Mouse (Mus musculus) embryo, embryonic 11 days (tissue): ENCODE results near the gene Xpr1.

Experiments used
- DNase-seq: peaks from one replicate; pipeline ENCODE4 v3.0.0-alpha.2; 2015

The Xpr1 gene

GRCm38 (mm10) chr1:155400056-155400455, 17.2 kb downstream of the Xpr1 start:
- no peak for DNase-seq

GRCm38 (mm10) chr1:155394829-155395228, 22.4 kb downstream of the Xpr1 start:
- no peak for DNase-seq

GRCm38 (mm10) chr1:155394021-155394420, 23.2 kb downstream of the Xpr1 start:
- DNase-seq, result no peak

GRCm38 (mm10) chr1:155392825-155393224, 24.4 kb downstream of the Xpr1 start:
- DNase-seq, result no peak

- no peak for DNase-seq
Observed at GRCm38 (mm10) chr1:155391537-155391936, 25.7 kb downstream of the Xpr1 start.

GRCm38 (mm10) chr1:155388418-155388817, 28.8 kb downstream of the Xpr1 start:
- no peak for DNase-seq

- DNase-seq, result no peak
Observed at GRCm38 (mm10) chr1:155386551-155386950, 30.7 kb downstream of the Xpr1 start.

- DNase-seq, result no peak
Observed at GRCm38 (mm10) chr1:155383319-155384302, 33.6 kb downstream of the Xpr1 start.

- DNase-seq, result no peak
Observed at GRCm38 (mm10) chr1:155381931-155382330, 35.3 kb downstream of the Xpr1 start.

GRCm38 (mm10) chr1:155379289-155379688, 37.9 kb downstream of the Xpr1 start:
- DNase-seq, result no peak

GRCm38 (mm10) chr1:155372821-155373220, 44.4 kb downstream of the Xpr1 start:
- no peak for DNase-seq

GRCm38 (mm10) chr1:155370075-155370658, 47.0 kb downstream of the Xpr1 start:
- no peak for DNase-seq

- no peak for DNase-seq
Observed at GRCm38 (mm10) chr1:155366366-155366765, 50.8 kb downstream of the Xpr1 start.

- DNase-seq, result no peak
Observed at GRCm38 (mm10) chr1:155361502-155362126, 55.6 kb downstream of the Xpr1 start.

- DNase-seq, result no peak
Observed at GRCm38 (mm10) chr1:155353096-155353495, 64.1 kb downstream of the Xpr1 start.

GRCm38 (mm10) chr1:155351527-155351926, 65.7 kb downstream of the Xpr1 start:
- no peak for DNase-seq

GRCm38 (mm10) chr1:155348491-155348890, 68.7 kb downstream of the Xpr1 start:
- DNase-seq, result no peak

GRCm38 (mm10) chr1:155347339-155347738, 69.9 kb downstream of the Xpr1 start:
- DNase-seq, result no peak

GRCm38 (mm10) chr1:155344019-155344418, 73.2 kb downstream of the Xpr1 start:
- no peak for DNase-seq

- no peak for DNase-seq
Observed at GRCm38 (mm10) chr1:155339622-155340021, 77.6 kb downstream of the Xpr1 start.

- DNase-seq, result no peak
Observed at GRCm38 (mm10) chr1:155337315-155337714, 79.9 kb downstream of the Xpr1 start.

- DNase-seq, result no peak
Observed at GRCm38 (mm10) chr1:155335963-155336362, 81.3 kb downstream of the Xpr1 start.

- DNase-seq, result no peak
Observed at GRCm38 (mm10) chr1:155322183-155322582, 95.0 kb downstream of the Xpr1 start.
